Mouse (Mus musculus): ENCODE results near the gene Rhog.

DNA sequence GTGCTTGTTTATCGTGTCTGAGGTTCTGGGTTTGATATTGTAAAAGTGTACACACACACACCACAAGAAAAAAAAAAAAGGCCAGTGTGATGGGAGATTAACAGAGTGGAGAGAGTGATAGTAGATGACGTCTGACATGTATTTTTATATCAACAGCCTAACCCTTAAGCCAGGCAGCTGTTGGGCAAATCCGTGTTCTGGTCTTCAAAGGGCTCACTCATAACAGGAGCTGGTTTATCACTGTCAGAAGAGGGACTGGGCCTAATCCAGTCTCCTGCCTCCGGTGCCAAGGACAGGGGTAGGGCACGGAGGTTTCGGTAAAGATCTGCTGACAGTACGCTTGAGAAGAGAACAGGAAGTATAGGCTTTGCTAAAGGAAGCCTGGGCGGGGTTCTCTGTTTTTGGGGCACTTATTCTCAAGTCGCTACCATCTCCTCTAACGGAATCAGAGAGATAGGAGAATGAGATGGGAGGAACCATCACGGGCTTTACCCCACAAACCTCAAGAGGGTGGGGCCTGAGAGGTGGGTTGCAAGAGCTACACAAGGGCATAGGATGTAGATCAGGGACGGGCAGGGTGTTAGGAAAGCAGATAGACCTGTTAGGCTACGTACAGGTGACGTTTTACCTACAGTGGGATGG lies 10.7 kb upstream of the Rhog start:
- no peak for TF ChIP-seq CTCF (IDR thresholded peaks at IDR 0.05; ENCODE audit: borderline replicate concordance, insufficient read depth, low read length)
- no peak for TF ChIP-seq POLR2A (IDR thresholded peaks at IDR 0.05; ENCODE audit: low read depth, low read length)
